Mouse (Mus musculus): ENCODE results near the gene Stard13. TPM values are rescaled to one million over a fixed set of nuclear protein-coding genes. Genes with fewer than 3 reads are reported as not detected.

Gene Stard13
- total RNA-seq, 2 experiments from 2014 or later: 9.8 to 10.7 TPM

- intact Hi-C loops (cut with DNase I): no loop called here
- DNase-seq (ENCODE audit: extremely low spot score in 1 of 2, low spot score in 2 of 2): peak in 1 of 2 experiments; percentile 13
Measured at GRCm38 (mm10) chr5:151126608-151127005, 107.0 kb downstream of the Stard13 start.

- no peak for DNase-seq (ENCODE audit: extremely low spot score in 1 of 2, low spot score in 2 of 2)
- intact Hi-C loops (cut with DNase I): no loop called here
Measured at GRCm38 (mm10) chr5:151125985-151126607, 107.5 kb downstream of the Stard13 start.

DNA sequence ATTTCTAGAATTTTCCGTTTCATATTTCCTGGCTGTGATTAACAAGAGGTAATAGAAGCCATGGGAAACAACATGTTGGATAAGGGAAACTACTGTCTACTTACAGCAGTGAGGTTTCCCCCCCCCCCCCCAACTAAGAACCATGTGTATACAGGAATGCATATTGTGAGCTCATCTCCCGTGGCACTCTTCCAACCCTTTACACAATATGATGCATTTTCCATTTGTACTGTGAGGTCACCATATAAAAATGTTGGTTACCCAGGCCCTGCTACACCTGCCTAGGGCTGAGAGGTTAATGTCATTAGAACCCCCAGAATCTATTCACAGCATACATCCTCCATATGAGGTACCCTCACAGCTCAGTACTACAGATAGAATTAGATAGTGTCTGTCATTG, 115.8 kb downstream of the Stard13 start:
- intact Hi-C loops (cut with DNase I): no loop called here

GRCm38 (mm10) chr5:151116192-151116887, 117.3 kb downstream of the Stard13 start:
- no peak for DNase-seq (ENCODE audit: extremely low spot score in 1 of 2, low spot score in 2 of 2)
- intact Hi-C loops (cut with DNase I): no loop called here

More for the DNA sequence above, 115.8 kb downstream of the Stard13 start:
- no peak for DNase-seq (ENCODE audit: extremely low spot score in 1 of 2, low spot score in 2 of 2)

GRCm38 (mm10) chr5:151112743-151113142, 120.9 kb downstream of the Stard13 start:
- intact Hi-C loops (cut with DNase I): no loop called here
- no peak for DNase-seq (ENCODE audit: extremely low spot score in 1 of 2, low spot score in 2 of 2)

DNA sequence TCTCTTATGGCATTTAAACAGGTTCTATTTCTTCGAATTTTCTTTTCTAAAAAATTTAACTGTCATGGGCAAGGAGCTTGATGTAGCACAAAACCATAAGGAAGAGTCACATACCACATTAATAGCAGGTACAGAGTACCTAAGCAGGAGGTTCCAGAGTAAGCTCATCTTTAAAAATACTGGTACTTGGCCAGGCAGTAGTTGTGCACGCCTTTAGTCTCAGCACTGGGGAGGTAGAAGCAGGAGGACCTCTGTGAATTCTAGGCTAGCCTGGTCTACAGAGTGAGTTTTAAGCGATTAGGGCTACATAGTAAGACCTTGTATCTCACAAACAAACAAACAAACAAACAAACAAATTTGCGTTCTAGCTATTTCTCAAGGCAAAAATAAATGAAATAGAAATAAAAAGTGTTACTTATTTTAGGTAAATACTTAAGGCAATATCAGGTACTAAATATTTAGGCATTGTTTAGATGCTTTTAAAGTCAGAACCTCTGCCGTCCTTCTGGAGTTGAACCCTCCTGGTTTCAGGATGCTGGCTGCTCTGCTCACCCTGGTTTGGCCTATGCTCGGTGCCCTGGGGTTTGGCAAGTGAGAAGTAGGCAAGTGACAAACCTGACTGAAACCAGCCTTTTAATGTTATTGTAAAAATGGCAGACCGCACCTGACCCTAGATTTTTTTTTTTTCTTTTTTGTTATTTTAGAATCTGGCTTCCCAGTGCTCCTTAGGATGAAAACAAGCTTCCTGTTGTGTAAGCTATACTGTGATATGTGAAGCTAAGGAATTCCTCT, 122.4 kb downstream of the Stard13 start:
- intact Hi-C loops (cut with DNase I): no loop called here
- DNase-seq (ENCODE audit: extremely low spot score in 1 of 2, low spot score in 2 of 2): no peak

DNA sequence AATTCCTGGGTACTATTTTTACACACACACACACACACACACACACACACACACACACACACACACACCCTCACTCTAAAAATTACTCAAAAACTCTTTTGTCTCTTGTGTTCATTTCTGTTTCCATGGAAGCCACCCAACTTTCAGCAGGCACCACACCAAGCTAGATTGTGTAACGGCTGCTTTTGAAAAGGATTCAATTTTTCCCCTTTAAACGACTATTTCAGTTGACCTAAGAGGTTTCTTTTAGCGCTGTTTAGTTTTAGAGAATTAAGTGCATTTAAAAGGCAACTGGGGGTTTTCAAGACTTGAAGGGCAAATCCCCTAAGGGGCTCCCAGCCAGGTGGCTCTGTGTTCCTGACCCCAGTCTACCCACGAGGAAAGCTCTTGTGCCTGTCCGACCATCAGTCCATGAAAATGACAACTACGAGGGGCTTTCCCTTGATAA, 123.2 kb downstream of the Stard13 start:
- intact Hi-C loops (cut with DNase I): no loop called here
- DNase-seq (ENCODE audit: extremely low spot score in 1 of 2, low spot score in 2 of 2): peak in 1 of 2 experiments; percentile 70

DNA sequence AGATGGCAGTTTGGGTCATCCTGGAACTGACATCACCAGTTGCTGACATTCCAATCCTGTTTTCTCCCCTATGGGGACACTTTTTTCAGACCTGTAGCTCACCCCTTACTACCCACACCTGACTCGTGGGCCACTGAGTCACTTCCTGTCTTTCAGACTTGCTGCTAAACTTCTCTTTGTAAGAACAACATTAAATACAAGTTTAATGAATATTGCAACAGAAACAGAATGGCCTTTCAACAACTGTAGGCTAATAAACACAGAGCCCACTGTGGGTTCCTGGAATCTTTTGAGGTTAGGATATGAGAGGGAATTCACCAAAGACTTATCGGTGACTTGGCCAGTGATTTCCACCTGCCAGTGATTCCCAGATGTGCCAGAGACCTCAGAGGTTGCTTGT, 123.8 kb downstream of the Stard13 start:
- no peak for DNase-seq (ENCODE audit: extremely low spot score in 1 of 2, low spot score in 2 of 2)
- intact Hi-C loops (cut with DNase I): no loop called here

DNA sequence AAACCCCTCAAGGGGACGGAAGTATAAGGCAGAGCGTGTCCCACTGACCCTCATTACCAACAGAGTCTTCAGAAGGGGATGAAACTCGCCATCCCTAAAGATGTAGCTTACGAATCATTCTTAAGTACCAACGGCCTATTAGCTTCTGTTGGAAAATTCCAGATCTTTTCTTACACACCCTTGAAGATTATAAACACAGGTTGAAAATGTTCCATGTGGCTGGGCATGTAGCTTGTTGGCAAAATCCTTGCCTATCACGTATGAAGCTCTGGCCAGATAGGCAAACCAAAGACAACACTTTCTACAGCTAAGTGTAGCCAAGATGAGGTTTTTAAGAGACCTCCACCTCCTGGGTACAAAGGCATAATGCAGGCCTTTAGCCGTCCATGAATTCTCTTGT, 124.7 kb downstream of the Stard13 start:
- DNase-seq (ENCODE audit: extremely low spot score in 1 of 2, low spot score in 2 of 2): no peak
- intact Hi-C loops (cut with DNase I): no loop called here

- intact Hi-C loops (cut with DNase I): no loop called here
- DNase-seq (ENCODE audit: extremely low spot score in 1 of 2, low spot score in 2 of 2): peak in 1 of 2 experiments; percentile 67
Measured at GRCm38 (mm10) chr5:151108291-151108897, 125.2 kb downstream of the Stard13 start.

- DNase-seq (ENCODE audit: extremely low spot score in 1 of 2, low spot score in 2 of 2): no peak
- intact Hi-C loops (cut with DNase I): no loop called here
Measured at GRCm38 (mm10) chr5:151106841-151107240, 126.8 kb downstream of the Stard13 start.

DNA sequence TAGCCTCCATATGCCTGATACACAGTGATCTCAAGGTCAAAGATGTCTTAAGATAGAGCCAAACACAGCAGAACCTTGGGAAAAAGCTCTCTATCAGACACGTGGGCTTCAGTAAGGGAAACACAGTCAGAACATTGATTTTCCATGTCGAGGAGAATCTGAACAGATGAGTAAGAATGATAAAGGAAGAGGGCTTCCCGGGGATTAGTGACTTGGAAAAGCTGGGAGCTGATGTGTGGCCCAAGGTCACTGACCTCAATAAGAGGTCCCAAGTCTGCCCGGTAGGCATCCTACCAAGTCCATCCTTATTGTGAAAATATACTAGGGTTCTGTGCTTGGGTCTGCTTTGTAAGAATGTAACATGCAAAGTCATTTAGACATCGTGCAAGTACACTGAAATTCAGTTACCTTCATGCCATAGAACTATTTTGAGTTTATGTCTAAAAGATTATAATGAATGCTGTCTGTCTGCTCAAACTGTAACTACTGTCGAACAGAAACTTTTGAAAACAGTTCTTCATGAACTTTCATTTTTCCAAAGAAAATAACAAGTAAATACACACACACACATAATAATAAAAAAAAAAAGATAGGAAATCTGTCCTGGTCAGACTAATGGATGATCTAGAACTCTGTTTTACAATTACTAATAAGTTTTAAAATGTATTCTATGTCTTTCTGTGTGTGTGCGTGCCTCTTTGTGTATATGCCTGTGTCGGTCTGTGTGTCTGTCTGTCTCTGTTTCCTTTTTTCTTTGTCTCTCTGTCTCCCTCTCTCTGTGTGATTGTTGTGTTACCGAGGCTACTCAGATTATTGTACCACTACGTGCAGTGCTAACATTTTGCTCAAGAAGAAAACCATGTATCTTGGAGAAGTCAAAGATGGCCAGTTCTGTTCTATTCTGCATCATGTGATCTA, 128.3 kb downstream of the Stard13 start:
- intact Hi-C loops (cut with DNase I): no loop called here
- no peak for DNase-seq (ENCODE audit: extremely low spot score in 1 of 2, low spot score in 2 of 2)

DNA sequence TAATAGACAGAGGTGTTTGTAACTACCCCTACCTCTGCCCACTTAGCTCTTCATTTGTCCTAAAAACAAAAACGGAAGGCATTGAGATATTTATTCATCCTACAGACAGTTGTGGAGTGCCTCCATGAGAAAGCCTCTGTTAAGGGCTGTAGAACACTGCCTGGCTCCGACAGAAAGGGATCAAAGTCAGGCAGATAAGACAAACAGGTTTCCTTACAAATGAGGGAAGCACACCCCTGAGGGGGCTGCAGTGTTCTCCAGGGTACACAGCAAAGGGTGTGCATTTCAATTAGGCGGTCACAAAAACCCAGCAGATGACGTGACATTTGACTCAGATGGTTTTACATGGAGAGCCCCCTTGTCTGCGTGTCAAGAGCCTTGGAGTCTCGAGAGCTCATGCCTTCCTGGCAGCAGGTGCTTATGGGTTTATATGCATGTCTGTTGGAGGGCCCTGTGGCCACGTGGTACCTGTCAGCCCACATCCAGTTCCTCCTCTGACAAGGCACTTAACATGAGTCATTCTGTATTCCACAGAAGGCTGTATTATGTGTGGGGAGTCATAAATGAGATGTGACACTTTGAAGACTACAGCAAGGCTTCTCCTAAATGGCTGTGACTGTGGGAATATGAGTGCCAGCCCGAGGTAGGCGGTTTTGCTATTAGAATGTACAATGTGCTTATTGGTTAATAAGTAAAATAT, 129.1 kb downstream of the Stard13 start:
- intact Hi-C loops (cut with DNase I): no loop called here
- DNase-seq (ENCODE audit: extremely low spot score in 1 of 2, low spot score in 2 of 2): no peak

DNA sequence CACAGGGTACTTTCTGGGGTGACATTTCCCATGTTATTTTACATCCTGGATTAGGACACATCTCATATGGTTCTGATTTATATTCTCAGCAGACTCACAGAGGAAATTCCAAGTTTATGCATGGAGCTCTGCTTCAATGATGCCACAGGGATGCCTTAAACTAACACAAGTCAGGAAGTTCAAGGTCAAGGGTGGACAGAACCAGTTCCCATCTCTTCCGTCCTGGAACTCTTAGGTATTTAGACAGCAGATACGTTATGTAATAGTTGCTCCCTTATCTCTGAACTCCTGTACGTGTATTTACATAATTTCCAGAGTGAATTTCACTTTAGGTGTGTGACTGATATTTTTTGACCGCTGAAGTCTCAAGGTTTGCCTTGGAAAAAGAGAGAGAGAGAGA, 130.4 kb downstream of the Stard13 start:
- DNase-seq (ENCODE audit: extremely low spot score in 1 of 2, low spot score in 2 of 2): no peak
- intact Hi-C loops (cut with DNase I): no loop called here

DNA sequence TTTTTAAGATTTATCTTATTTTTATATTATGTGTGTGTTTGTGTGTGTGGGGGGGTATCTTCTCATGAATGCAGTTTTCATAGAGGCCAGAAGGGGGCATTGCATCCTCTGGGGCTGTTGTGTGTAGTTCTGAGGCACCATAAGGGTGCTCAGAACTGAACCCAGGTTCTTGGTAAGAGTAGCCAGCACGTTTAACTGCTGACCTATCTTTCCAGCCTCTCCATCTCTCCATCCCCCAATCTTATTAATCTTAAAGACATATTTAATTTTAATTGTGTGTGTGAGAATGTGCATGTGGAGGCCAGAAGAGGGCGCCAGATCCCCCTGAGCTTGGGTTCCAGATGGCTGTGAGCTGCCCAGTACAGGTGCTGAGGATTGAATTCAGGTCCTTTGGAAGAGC, 131.4 kb downstream of the Stard13 start:
- DNase-seq (ENCODE audit: extremely low spot score in 1 of 2, low spot score in 2 of 2): no peak
- intact Hi-C loops (cut with DNase I): no loop called here

- DNase-seq (ENCODE audit: extremely low spot score in 1 of 2, low spot score in 2 of 2): peak in 1 of 2 experiments; percentile 31
- intact Hi-C loops (cut with DNase I): no loop called here
Measured at GRCm38 (mm10) chr5:151096012-151096411, 137.6 kb downstream of the Stard13 start.

- no peak for DNase-seq (ENCODE audit: extremely low spot score in 1 of 2, low spot score in 2 of 2)
- intact Hi-C loops (cut with DNase I): no loop called here
Measured at GRCm38 (mm10) chr5:151092886-151093665, 140.6 kb downstream of the Stard13 start.
